Mouse (Mus musculus): ENCODE data around the gene Sec11a.

DNA sequence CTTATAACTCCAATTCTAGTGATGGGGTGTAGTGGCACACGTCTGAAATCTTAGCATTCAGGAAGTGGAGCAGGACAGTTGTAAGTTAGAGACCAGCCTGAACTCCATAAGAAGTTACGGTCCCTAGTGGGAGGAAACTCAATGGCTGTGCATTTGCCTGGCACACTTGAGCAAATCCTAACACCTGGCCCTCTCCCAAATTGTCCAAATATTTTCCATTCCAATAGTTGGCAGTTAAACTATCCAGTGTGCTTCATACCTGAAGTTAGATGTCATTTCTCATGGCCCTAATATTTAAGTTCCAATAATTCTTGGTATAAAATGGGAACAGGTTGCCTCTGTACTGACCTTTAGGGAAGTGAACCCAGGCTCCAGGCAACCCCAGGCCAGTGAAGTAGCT, 78.9 kb downstream of the Sec11a start:
- TF ChIP-seq CTCF (IDR thresholded peaks at IDR 0.05) (no peak), POLR2A (IDR thresholded peaks at IDR 0.05; ENCODE audit: insufficient read depth, low read depth, low read length) (no peak), EP300 (IDR thresholded peaks at IDR 0.05; ENCODE audit: insufficient read depth, low read depth, low read length) (no peak)

Data from heart, adult 2 months (tissue).